Mouse (Mus musculus): ENCODE data around the gene Zfp853. TPM values are rescaled to one million over a fixed set of nuclear protein-coding genes. Genes with fewer than 3 reads are reported as not detected.

Zfp853 gene
- total RNA-seq, 4 experiments from 2014 or later = 4.0 to 4.7 (median 4.3) TPM

GRCm38 (mm10) chr5:143253881-143254486 lies 39.4 kb downstream of the Zfp853 start:
- DNase-seq (ENCODE audit: low spot score in 2 of 2) = peak in 1 of 2 experiments; percentile 32

- no peak for DNase-seq (ENCODE audit: low spot score in 2 of 2)
Observed at GRCm38 (mm10) chr5:143253186-143253880, 40.1 kb downstream of the Zfp853 start.

- no peak for DNase-seq (ENCODE audit: low spot score in 2 of 2)
Observed at GRCm38 (mm10) chr5:143252791-143253185, 40.6 kb downstream of the Zfp853 start.

- no peak for DNase-seq (ENCODE audit: low spot score in 2 of 2)
Observed at GRCm38 (mm10) chr5:143252039-143252438, 41.4 kb downstream of the Zfp853 start.

GRCm38 (mm10) chr5:143244926-143245325 lies 48.5 kb downstream of the Zfp853 start:
- no peak for DNase-seq (ENCODE audit: low spot score in 2 of 2)

Other genes starting within 250 kb of the Zfp853 start
- gene Rnf216, start 180.6 kb downstream of the Zfp853 start, total RNA-seq (2022) = 10 to 100 TPM; 42.4 to 47.3 (median 45.2) TPM
- gene Olfr718-ps1, start 146.0 kb downstream of the Zfp853 start, total RNA-seq (2022) = under 1 TPM; 0.07 to 0.21 (median 0.14) TPM
- 10 to 100 TPM; 12.0 to 15.0 (median 13.5) TPM for gene Rbak, start 112.8 kb downstream of the Zfp853 start, total RNA-seq (2022)
- gene Spdye4b, start 112.6 kb downstream of the Zfp853 start, total RNA-seq (2022) = not detected
- not detected for gene Spdye4a, start 66.7 kb downstream of the Zfp853 start, total RNA-seq (2022)
- gene Zfp12, start 58.5 kb downstream of the Zfp853 start, total RNA-seq (2022) = 10 to 100 TPM; 26.9 to 31.8 (median 31.4) TPM
- gene Zfp316, start 23.6 kb downstream of the Zfp853 start, total RNA-seq (2022) = 10 to 100 TPM; 24.1 to 26.8 (median 24.5) TPM
- 10 to 100 TPM; 21.7 to 24.7 (median 23.3) TPM for gene E130309D02Rik, start 21.7 kb upstream of the Zfp853 start, total RNA-seq (2022)
- gene Zdhhc4, start 35.6 kb upstream of the Zfp853 start, total RNA-seq (2022) = 10 to 100 TPM; 43.1 to 44.4 (median 44.0) TPM
- gene Grid2ip, start 63.7 kb upstream of the Zfp853 start, total RNA-seq (2022) = 1 to 10 TPM; 3.1 to 4.6 (median 3.6) TPM
- gene Kdelr2, start 110.2 kb upstream of the Zfp853 start, total RNA-seq (2022) = 10 to 100 TPM; 32.1 to 39.5 (median 34.3) TPM
- 10 to 100 TPM; 33.6 to 41.6 (median 36.8) TPM for gene Daglb, start 171.0 kb upstream of the Zfp853 start, total RNA-seq (2022)
- 100 to 1,000 TPM; 369 to 406 (median 382) TPM for gene Rac1, start 234.4 kb upstream of the Zfp853 start, total RNA-seq (2022)